Mouse (Mus musculus) liver, adult 2 months (tissue): ENCODE measurements at regions not wholly inside any gene's neighbourhood (a gene's known extent, or its start where the extent isn't known, plus 50 kb on each side); places are given as distances from the start of the nearest gene placed in this dataset.

Source experiments
- DNase-seq: peaks from one replicate; pipeline ENCODE4 v3.0.0-alpha.2; 2011; ENCODE audit warnings: low read depth, low spot score; ENCODE audit errors: extremely low read depth
- H3K27ac ChIP-seq: fragments of 200-500 bp; replicated peaks from 2 replicates; pipeline ENCODE4 v1.5.1; 2012; ENCODE audit warnings: low read depth, mild to moderate bottlenecking, control low read depth, inconsistent platforms, low read length; ENCODE audit not compliant: insufficient read depth
- H3K27me3 ChIP-seq: fragments of 200-500 bp; 2 replicates; pipeline ENCODE4 v1.6.1; 2012; ENCODE audit warnings: mild to moderate bottlenecking, moderate library complexity, low read length, inconsistent platforms; ENCODE audit not compliant: control insufficient read depth, insufficient read depth
- H3K36me3 ChIP-seq: fragments of 200-500 bp; 2 replicates; pipeline ENCODE4 v1.6.1; 2012; ENCODE audit warnings: low read length, inconsistent platforms; ENCODE audit not compliant: control insufficient read depth, insufficient read depth
- H3K4me1 ChIP-seq: fragments of 200-500 bp; 2 replicates; pipeline ENCODE4 v1.6.1; 2011; ENCODE audit warnings: low read length; ENCODE audit not compliant: control insufficient read depth, insufficient read depth
- H3K4me3 ChIP-seq: fragments of 200-500 bp; 2 replicates; pipeline ENCODE4 v1.5.1; 2011; ENCODE audit warnings: low read depth, mild to moderate bottlenecking, control low read depth, low read length, moderate library complexity; ENCODE audit not compliant: insufficient read depth
- H3K79me2 ChIP-seq: fragments of 200-500 bp; 2 replicates; pipeline ENCODE4 v1.6.1; 2012; ENCODE audit warnings: inconsistent platforms, mild to moderate bottlenecking, low read length, moderate library complexity; ENCODE audit not compliant: control insufficient read depth, insufficient read depth
- H3K9ac ChIP-seq: fragments of 200-500 bp; 2 replicates; pipeline ENCODE4 v1.6.1; 2012; ENCODE audit warnings: low read depth, mild to moderate bottlenecking, control low read depth, inconsistent platforms, low read length
- CTCF ChIP-seq: fragments of 200-500 bp; IDR thresholded peaks from 2 replicates; pipeline ENCODE4 v1.5.1; 2011; ENCODE audit warnings: low read depth, low read length, control low read depth
- POLR2A ChIP-seq: fragments of 200-500 bp; IDR thresholded peaks from 2 replicates; pipeline ENCODE4 v1.6.1; 2011; ENCODE audit warnings: low read length, control low read depth; ENCODE audit not compliant: insufficient read depth; ENCODE audit errors: extremely low read depth
- WGBS: fragments of 180-500 bp; shearing (Covaris S2); methylation state at CpG from one replicate; pipeline ENCODE4 v1.1.7; 2018; 5-methylcytosine and 5-hydroxymethylcytosine counted together

GRCm38 (mm10) chr13:11268673-11269340, 837.9 kb downstream of the Ryr2 start:
- Histone ChIP-seq H3K27me3 (no peaks in the 10 kb centered on the region), H3K27ac (no peak overlapping the region), H3K79me2 (no peaks in the 10 kb centered on the region), H3K36me3 (no peaks in the 10 kb centered on the region), H3K9ac (no peak overlapping the region), H3K4me3 (no peak overlapping the region), H3K4me1 (no peaks in the 10 kb centered on the region)
- no peak for TF ChIP-seq CTCF
- no peak for TF ChIP-seq POLR2A
- 61% methylated on average over 5 of the region's 5 CpGs for WGBS
- peak; percentile 56 for DNase-seq

GRCm38 (mm10) chr13:11247541-11247940, 859.2 kb downstream of the Ryr2 start:
- DNase-seq: no peak
- H3K27ac ChIP-seq: no peak overlapping the region
- H3K9ac ChIP-seq: no peak overlapping the region
- no peaks in the 10 kb centered on the region for H3K27me3 ChIP-seq
- no peaks in the 10 kb centered on the region for H3K36me3 ChIP-seq
- no peak for TF ChIP-seq CTCF
- TF ChIP-seq POLR2A: no peak
- H3K4me1 ChIP-seq: no peaks in the 10 kb centered on the region
- H3K4me3 ChIP-seq: no peak overlapping the region
- no peaks in the 10 kb centered on the region for H3K79me2 ChIP-seq

DNA sequence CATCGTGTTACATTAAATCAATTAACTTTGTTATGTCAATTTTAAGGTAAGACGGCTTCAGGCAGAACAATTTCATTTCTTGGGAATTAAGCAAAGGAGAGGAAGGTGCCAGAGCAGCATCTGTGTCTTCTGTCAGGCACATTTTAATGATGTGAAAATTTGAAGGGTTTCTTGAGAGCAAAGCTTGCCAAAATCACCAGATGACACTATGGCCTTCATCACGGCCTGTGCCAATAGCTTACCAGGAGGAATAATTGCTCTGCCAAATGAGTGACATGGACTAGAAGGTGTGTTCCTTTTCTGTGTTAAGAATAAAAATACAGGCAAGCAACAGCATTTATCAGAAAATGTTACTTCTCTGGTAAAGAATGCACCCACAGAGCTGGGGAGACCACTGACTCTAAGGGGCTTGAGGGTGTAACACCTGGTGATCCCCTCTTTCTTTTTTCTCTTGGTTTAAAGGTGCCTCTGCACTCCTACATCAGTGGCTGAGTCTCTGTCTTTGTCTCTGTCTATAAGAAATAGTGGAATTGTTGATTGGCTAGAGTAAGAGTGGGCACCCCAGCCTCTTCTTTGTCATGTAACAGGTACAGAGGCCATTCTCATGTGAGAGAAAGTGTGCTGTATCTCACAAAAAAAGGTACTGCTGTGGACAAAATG, 856.2 kb upstream of the Chrm3 start:
- Histone ChIP-seq H3K79me2 (no peaks in the 10 kb centered on the region), H3K4me3 (no peak overlapping the region), H3K4me1 (no peaks in the 10 kb centered on the region), H3K36me3 (no peaks in the 10 kb centered on the region), H3K27me3 (no peaks in the 10 kb centered on the region), H3K9ac (no peak overlapping the region), H3K27ac (no peak overlapping the region)
- WGBS: 91% methylated on average over 3 of the region's 3 CpGs
- no peak for TF ChIP-seq POLR2A
- TF ChIP-seq CTCF: no peak
- no peak for DNase-seq

GRCm38 (mm10) chr13:11210109-11210508, 849.5 kb upstream of the Chrm3 start:
- DNase-seq: no peak
- no peaks in the 10 kb centered on the region for H3K27me3 ChIP-seq
- no peak overlapping the region for H3K9ac ChIP-seq
- no peaks in the 10 kb centered on the region for H3K79me2 ChIP-seq
- TF ChIP-seq POLR2A (no peak), CTCF (no peak)
- H3K27ac ChIP-seq: no peak overlapping the region
- 81% methylated on average over 1 of the region's 1 CpGs for WGBS
- no peaks in the 10 kb centered on the region for H3K36me3 ChIP-seq
- no peaks in the 10 kb centered on the region for H3K4me1 ChIP-seq
- H3K4me3 ChIP-seq: no peak overlapping the region

DNA sequence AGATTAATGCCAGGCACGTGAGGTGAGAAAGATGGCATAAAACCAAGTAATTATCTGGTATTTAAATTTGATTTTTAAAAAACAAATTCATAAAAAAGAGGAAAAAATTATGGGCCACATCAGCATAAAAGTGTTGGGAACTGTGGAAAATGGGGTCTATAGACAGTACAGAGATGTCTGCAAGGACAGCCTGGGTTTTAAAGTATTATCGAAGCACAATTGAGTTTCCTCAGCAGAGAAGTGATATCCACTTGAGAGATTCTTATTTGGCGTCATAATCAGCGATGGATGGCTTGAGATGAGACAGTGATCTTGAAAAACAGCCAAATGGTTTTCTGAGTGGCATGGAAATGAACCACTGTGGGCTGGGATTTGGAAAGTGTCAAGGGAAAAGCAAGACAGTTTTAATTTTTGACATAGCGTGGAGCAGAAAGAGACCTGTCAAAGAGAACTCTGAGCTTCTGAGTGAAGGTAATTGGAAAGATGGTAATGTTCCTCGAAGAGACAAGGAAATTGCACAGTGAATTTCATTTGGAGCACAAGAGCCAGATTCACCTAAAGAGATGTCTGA, 844.7 kb upstream of the Chrm3 start:
- no peak overlapping the region for H3K9ac ChIP-seq
- TF ChIP-seq POLR2A (no peak), CTCF (no peak)
- no peak for DNase-seq
- WGBS: 82% methylated on average over 6 of the region's 6 CpGs
- H3K27ac ChIP-seq: no peak overlapping the region
- H3K4me3 ChIP-seq: no peak overlapping the region
- no peaks in the 10 kb centered on the region for H3K79me2 ChIP-seq
- H3K4me1 ChIP-seq: no peaks in the 10 kb centered on the region
- H3K27me3 ChIP-seq: no peaks in the 10 kb centered on the region
- H3K36me3 ChIP-seq: no peaks in the 10 kb centered on the region

DNA sequence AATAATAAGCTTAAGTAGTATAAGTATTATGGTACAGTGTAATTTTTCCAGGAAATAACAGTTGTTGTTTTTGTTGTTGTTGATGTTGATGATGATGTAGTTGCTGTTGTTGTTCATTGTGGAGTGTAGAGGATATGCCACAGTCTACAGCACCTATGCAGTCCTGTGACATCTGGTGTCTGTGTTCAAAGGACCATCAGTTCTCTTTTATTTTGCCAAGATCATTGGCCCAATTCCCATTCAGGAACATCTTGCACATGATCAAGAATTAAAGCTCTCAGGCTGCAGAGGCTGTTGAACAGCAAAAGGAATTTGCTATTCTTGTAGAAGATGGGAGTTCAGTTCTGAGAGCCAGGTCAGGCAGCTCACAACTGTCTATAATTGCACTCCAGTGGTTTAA, 841.3 kb upstream of the Chrm3 start:
- H3K36me3 ChIP-seq: no peaks in the 10 kb centered on the region
- H3K27me3 ChIP-seq: no peaks in the 10 kb centered on the region
- H3K4me1 ChIP-seq: no peaks in the 10 kb centered on the region
- TF ChIP-seq POLR2A (no peak), CTCF (no peak)
- H3K4me3 ChIP-seq: no peak overlapping the region
- no peak overlapping the region for H3K27ac ChIP-seq
- DNase-seq: no peak
- H3K79me2 ChIP-seq: no peaks in the 10 kb centered on the region
- no peak overlapping the region for H3K9ac ChIP-seq
